Mouse (Mus musculus): ENCODE measurements around the gene Clgn.

Clgn gene

GRCm38 (mm10) chr8:83389316-83390005 is at the start of gene Clgn:
Clgn (plus strand) TSS chr8:83389867.
- 4% methylated on average over 41 of the region's 41 CpGs for WGBS

GRCm38 (mm10) chr8:83342076-83342475 is 47.6 kb upstream of the Clgn start:
- WGBS, result 93% methylated on average over 3 of the region's 3 CpGs

GRCm38 (mm10) chr8:83348263-83348662 is 41.4 kb upstream of the Clgn start, which contains the start of gene Mgat4d:
Mgat4d (plus strand) TSS chr8:83348471.
- WGBS, result 83% methylated on average over 18 of the region's 18 CpGs

DNA sequence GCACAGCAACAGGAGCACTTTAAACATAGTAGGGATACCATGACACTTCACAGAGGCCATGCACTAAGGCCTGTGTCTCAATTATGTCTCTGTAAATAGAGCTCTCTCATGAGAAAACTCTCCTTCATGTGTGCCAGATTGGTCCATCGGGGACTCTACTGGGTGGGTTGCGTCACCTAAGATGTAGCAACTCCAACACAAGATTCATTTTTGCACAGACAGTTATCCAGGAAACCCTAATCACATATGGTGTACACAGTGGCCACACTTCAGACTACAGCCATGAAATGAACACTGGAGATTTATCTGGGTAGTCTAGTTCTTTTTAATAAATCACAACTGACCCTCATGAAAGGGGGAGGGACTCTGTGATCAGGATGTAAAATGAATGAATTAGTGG is 38.4 kb upstream of the Clgn start:
- 91% methylated on average over 2 of the region's 2 CpGs for WGBS

DNA sequence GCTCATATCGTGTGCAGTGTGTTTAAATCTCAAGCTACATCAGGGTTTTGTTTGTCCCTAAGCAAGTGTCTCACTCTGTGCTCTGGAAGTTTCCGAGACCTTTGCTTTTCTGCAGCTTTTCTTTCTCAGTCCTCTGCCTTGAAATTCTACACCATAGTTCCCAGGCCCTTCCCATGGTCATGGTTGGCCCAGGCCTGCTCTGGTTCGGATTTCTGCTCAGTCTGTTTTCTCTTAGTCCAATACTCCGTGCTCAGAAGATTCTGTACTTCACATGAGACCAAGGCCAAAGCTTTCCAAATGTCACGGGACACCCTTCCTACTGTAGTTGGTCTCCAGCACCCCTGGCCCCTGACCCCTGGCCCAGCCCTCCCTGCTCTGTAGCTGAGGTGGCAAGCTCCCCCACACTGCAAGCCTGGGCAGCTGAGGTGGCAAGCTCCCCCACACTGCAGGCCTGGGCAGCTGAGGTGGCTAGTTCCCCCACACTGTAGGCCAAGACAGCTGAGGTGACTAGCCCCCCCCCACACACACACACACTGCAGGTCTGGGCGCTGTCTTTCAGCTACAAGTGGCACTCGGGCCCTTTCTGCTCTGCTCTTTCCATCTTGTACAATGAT is 26.4 kb upstream of the Clgn start:
- 84% methylated on average over 7 of the region's 7 CpGs for WGBS

DNA sequence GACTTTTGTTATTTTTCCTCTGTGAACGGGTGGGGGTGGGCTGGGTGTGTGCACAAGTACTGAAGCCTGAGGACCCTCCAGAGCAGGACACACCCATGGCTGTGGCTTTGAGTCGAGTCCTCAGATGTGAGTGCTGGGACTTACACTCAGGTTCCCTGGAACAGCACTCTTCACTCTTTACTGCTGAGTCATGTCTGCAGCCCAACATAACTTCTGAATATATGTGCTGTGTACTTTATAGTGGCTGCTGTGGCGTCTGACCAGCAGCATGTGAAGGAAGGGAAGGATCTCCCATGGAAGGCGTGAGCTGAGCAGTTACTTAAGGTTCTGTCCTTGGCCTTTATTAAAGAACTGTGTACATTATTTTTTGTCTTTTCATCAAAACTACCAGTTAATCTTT is 9.5 kb upstream of the Clgn start:
- 81% methylated on average over 4 of the region's 4 CpGs for WGBS

GRCm38 (mm10) chr8:83381016-83381415 is 8.7 kb upstream of the Clgn start:
- WGBS, result 86% methylated on average over 2 of the region's 2 CpGs

GRCm38 (mm10) chr8:83382850-83383249 is 6.8 kb upstream of the Clgn start:
- WGBS, result 48% methylated on average over 2 of the region's 2 CpGs

DNA sequence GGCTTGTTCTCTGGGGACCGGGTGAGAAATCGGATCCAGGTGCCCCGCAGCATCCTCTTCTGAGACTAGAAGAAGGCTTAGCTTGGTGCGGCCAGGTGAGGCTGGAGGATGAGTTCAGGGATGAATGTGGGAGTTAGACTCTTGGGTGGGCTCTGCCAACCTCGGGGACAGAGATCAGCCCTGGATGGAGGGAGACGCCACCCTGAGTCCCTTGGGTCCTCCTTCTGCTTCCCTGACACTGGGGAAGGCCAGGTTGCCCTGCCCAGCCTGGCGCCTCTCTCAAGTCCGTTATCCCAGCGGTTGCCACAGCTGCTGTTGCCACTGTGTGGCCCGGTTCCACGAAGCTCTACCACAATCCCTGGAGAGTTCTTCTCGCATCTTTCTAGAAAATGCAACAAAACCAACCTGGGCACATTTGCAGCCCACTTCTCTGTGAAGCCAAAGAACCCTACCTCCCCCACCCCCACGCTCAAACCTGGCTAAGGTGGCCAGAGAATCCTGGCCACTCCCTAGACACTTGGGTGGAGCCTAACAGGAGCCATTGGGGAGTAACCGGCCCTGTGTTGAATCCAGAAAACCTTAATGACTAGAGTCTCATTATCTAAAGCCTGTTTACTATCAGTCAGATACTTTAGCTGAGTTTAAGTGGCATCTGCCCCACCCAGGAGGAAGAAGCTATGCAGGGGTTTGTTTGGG is 487 bp downstream of the Clgn start:
- whole genome bisulfite sequencing, result 5% methylated on average over 14 of the region's 14 CpGs

- 65% methylated on average over 1 of the region's 1 CpGs for WGBS
Measured at GRCm38 (mm10) chr8:83392521-83392920, 2.9 kb downstream of the Clgn start.

GRCm38 (mm10) chr8:83394325-83394724 is 4.7 kb downstream of the Clgn start:
- WGBS, result 93% methylated on average over 5 of the region's 5 CpGs

GRCm38 (mm10) chr8:83396680-83397079 is 7.0 kb downstream of the Clgn start:
- WGBS, result 95% methylated on average over 6 of the region's 6 CpGs

- 82% methylated on average over 4 of the region's 4 CpGs for WGBS
Measured at GRCm38 (mm10) chr8:83397726-83398125, 8.1 kb downstream of the Clgn start.

DNA sequence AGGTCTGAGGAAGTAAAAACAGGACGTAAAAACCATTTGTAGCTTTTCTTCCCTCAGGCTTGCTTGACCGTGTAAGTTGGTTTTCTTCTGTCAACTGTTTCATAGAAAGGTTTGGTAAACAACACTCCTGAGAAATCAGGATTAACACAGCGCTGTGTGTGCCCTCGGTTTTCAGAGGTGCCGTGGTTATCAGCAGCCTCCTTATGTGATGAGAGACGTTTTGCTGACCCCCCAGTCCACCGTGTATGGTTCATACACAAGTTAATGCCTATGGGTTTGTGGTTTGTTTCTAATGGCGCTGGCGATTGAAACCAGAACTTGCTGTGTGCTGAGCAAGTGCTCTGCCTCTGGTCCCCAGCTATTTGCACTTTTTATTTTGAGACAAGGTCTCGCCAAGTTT is 15.9 kb downstream of the Clgn start:
- 87% methylated on average over 10 of the region's 10 CpGs for WGBS

DNA sequence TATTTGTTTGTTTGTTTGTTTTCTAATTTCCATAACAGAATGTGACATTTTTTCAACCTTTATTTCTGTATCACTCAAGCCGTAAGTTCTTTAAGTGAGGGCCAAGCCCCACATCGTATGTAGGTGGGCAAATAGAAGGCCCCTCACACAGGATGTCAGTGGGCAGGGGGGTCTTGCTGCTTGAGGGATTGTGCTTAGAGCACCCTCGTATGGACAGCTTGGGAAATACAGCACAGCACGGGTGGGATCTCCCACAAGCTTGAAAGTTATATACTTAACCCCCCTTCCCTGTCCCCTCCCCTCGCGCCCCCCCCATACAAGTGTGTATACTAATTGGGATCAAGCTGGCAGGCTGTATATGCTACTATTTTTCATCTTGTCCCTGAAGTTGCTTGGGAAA is 17.2 kb downstream of the Clgn start:
- WGBS, result 39% methylated on average over 6 of the region's 6 CpGs

DNA sequence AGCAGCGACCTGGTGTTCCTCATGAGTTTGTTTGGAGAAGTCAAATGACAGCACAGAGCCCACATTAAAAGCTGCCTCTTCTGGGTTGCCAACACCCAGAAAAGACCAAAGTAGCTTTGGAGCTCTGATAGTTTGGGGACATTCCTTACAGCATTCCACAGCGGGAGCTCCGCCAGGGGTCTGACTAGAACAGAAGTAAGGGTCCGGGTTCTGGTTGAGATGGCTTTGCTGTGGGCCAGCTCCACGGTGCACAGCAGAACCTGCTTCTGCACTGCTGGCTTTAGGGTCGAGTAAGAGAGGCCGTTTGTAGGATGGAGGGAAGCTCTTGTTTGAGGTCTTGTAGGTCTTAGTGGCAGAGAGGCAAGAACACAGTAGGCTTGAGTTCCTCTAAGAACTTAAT is 18.8 kb downstream of the Clgn start:
- 89% methylated on average over 7 of the region's 7 CpGs for WGBS

- WGBS, result 97% methylated on average over 15 of the region's 15 CpGs
Measured at GRCm38 (mm10) chr8:83416878-83417277, 27.2 kb downstream of the Clgn start.

GRCm38 (mm10) chr8:83417970-83418369 is 28.3 kb downstream of the Clgn start:
- 83% methylated on average over 6 of the region's 6 CpGs for WGBS

GRCm38 (mm10) chr8:83418805-83419516 is 29.3 kb downstream of the Clgn start:
- WGBS, result 94% methylated on average over 11 of the region's 11 CpGs

- 96% methylated on average over 1 of the region's 1 CpGs for WGBS
Measured at GRCm38 (mm10) chr8:83421354-83421753, 31.7 kb downstream of the Clgn start.

- WGBS, result 71% methylated on average over 13 of the region's 13 CpGs
Measured at GRCm38 (mm10) chr8:83423032-83423825, 33.6 kb downstream of the Clgn start.
